ENCODE assay signal across 16 mouse cellular contexts in genomic region chr2:122264690-122265089, GRCm38 (mm10). TPM values are rescaled to one million over a fixed set of nuclear protein-coding genes. Genes with fewer than 3 reads are reported as not detected.
DNase-seq lines count a peak whose midpoint lies in the region; ATAC-seq lines count a peak whose summit lies in the region.
"Had no signal": no experiment of that assay in that cellular context is flagged by ENCODE, and none has a peak within 500 bp of the region (broad histone marks: within the 10 kb centered on the region; RNA-seq: fewer than 3 reads in every experiment).

No protein-coding gene starts in this region.

- peak; percentile 85 for ATAC-seq in midbrain, embryonic 11.5 days (ENCODE audit: low FRiP score)
- no peak for ATAC-seq in megakaryocyte, adult 5-6 weeks (ENCODE audit: poor library complexity, severe bottlenecking)
- no peak for ATAC-seq in cerebellum, adult (ENCODE audit: insufficient number of reproducible peaks, low FRiP score, low TSS enrichment)
- ATAC-seq: liver, postnatal 0 days had no signal

- H3K9ac ChIP-seq in midbrain, embryonic 11.5 days (ENCODE audit: low read length): no peak overlapping the region
- H3K9ac ChIP-seq: liver, postnatal 0 days; stomach, embryonic 15.5 days had no signal

- H3K4me3 ChIP-seq in midbrain, embryonic 11.5 days (ENCODE audit: low read depth, low read length): no peak overlapping the region
- H3K4me3 ChIP-seq: heart, embryonic 10.5 days; stomach, embryonic 15.5 days had no signal

- no peaks in the 10 kb centered on the region for H3K36me3 ChIP-seq in midbrain, embryonic 11.5 days (ENCODE audit: control insufficient read depth, insufficient read depth, low read length)
- H3K36me3 ChIP-seq: stomach, embryonic 15.5 days had no signal

- no peak overlapping the region for H3K4me2 ChIP-seq in midbrain, embryonic 11.5 days
- H3K4me2 ChIP-seq: stomach, embryonic 15.5 days had no signal

- DNase-seq in R1 (ENCODE audit: low read depth, low spot score): peak; percentile 77
- peak; percentile 35 for DNase-seq in embryo, embryonic 11.5 days (ENCODE audit: low read depth, low spot score)
- DNase-seq in forelimb bud, embryonic 11.5 days (ENCODE audit: low read depth, low spot score): peak; percentile 46
- peak; percentile 96 for DNase-seq in midbrain, embryonic 11.5 days (ENCODE audit: low spot score, missing footprints)
- no peak for DNase-seq in right cerebral cortex, postnatal 4 days
- DNase-seq in gastrocnemius, postnatal 10 days: no peak
- DNase-seq: cerebellum, postnatal 25 days; liver, postnatal 0 days had no signal

- H3K4me1 ChIP-seq in midbrain, embryonic 11.5 days (ENCODE audit: control insufficient read depth, insufficient read depth, low read length): peaks cover 7% of the 10 kb centered on the region
- H3K4me1 ChIP-seq: heart, embryonic 10.5 days; stomach, embryonic 15.5 days had no signal

- no peaks in the 10 kb centered on the region for H3K27me3 ChIP-seq in midbrain, embryonic 11.5 days (ENCODE audit: control insufficient read depth, insufficient read depth, low read length)
- H3K27me3 ChIP-seq: stomach, embryonic 15.5 days had no signal

- WGBS in midbrain, embryonic 11.5 days: 34% methylated on average over 3 of the region's 3 CpGs

- H3K9me3 ChIP-seq in midbrain, embryonic 11.5 days (ENCODE audit: control insufficient read depth, low read length): no peaks in the 10 kb centered on the region
- H3K9me3 ChIP-seq: heart, embryonic 10.5 days; stomach, embryonic 15.5 days had no signal

- no peak overlapping the region for H3K27ac ChIP-seq in midbrain, embryonic 11.5 days (ENCODE audit: low read depth, low read length)
- H3K27ac ChIP-seq: heart, embryonic 10.5 days; stomach, embryonic 15.5 days had no signal

RNA-seq across cellular contexts. Expression of gene Sord, which starts 30.1 kb away (rescaled TPM):
- 34.2 and 38.1 TPM in 2 replicates for polyA plus RNA-seq in midbrain, embryonic 11.5 days (2014; fragmentation: Nextera tagmentation; extraction: Ambion mirVana)
- total RNA-seq in megakaryocyte, adult 5-6 weeks (2015): 26.3 and 27.8 TPM in 2 replicates
- total RNA-seq in megakaryocyte, adult 5-6 weeks (2017): 34.9 and 36.1 TPM in 2 replicates
- total RNA-seq in gastrocnemius, postnatal 10 days (2021): 10 to 100 TPM; 16.5 to 19.1 TPM

RNA-seq across cellular contexts. Expression of gene Duox2, which starts 33.6 kb away (rescaled TPM):
- polyA plus RNA-seq in midbrain, embryonic 11.5 days (2014; fragmentation: Nextera tagmentation; extraction: Ambion mirVana): 0.03 TPM in 1 of 2 replicates, not detected in the other
- total RNA-seq in megakaryocyte, adult 5-6 weeks (2015): not detected in 2 replicates
- not detected in 2 replicates for total RNA-seq in megakaryocyte, adult 5-6 weeks (2017)
- under 1 TPM; 0.33 to 0.34 TPM for total RNA-seq in gastrocnemius, postnatal 10 days (2021)
- polyA plus RNA-seq: heart, embryonic 10.5 days had no signal

RNA-seq across cellular contexts. Expression of gene Duoxa2, which starts 34.0 kb away (rescaled TPM):
- not detected in 2 replicates for polyA plus RNA-seq in midbrain, embryonic 11.5 days (2014; fragmentation: Nextera tagmentation; extraction: Ambion mirVana)
- total RNA-seq in megakaryocyte, adult 5-6 weeks (2015): not detected in 2 replicates
- not detected in 2 replicates for total RNA-seq in megakaryocyte, adult 5-6 weeks (2017)
- total RNA-seq in gastrocnemius, postnatal 10 days (2021): not detected
- total RNA-seq: layer of hippocampus, adult 18-20 months; left cerebral cortex, postnatal 14 days had no signal
- polyA plus RNA-seq: frontal cortex, adult 2 months; liver, postnatal 0 days had no signal

RNA-seq across cellular contexts. Expression of gene Duoxa1, which starts 48.8 kb away (rescaled TPM):
- polyA plus RNA-seq in midbrain, embryonic 11.5 days (2014; fragmentation: Nextera tagmentation; extraction: Ambion mirVana): not detected in 2 replicates
- not detected in 2 replicates for total RNA-seq in megakaryocyte, adult 5-6 weeks (2015)
- total RNA-seq in megakaryocyte, adult 5-6 weeks (2017): not detected in 2 replicates
- under 1 TPM; 0.31 to 0.79 TPM for total RNA-seq in gastrocnemius, postnatal 10 days (2021)
- total RNA-seq: left cerebral cortex, postnatal 14 days had no signal
- polyA plus RNA-seq: frontal cortex, adult 2 months; heart, embryonic 10.5 days; intestine, embryonic 14.5 days; liver, postnatal 0 days had no signal

RNA-seq across cellular contexts. Expression of gene Duox1, which starts 50.8 kb away (rescaled TPM):
- polyA plus RNA-seq in midbrain, embryonic 11.5 days (2014; fragmentation: Nextera tagmentation; extraction: Ambion mirVana): 0.04 TPM in 1 of 2 replicates, not detected in the other
- total RNA-seq in megakaryocyte, adult 5-6 weeks (2015): not detected in 2 replicates
- not detected in 2 replicates for total RNA-seq in megakaryocyte, adult 5-6 weeks (2017)
- under 1 TPM; 0.19 to 0.43 TPM for total RNA-seq in gastrocnemius, postnatal 10 days (2021)
- total RNA-seq: layer of hippocampus, adult 18-20 months had no signal
- polyA plus RNA-seq: heart, embryonic 10.5 days; liver, postnatal 0 days had no signal

Comparison
In these comparisons a context has a peak if more than half of its experiments do, and no peak if none do; other contexts are left out.
1. DNase-seq: peak in R1 (single experiment), embryo, embryonic 11.5 days (single experiment), forelimb bud, embryonic 11.5 days (single experiment) and midbrain, embryonic 11.5 days (single experiment); none in right cerebral cortex, postnatal 4 days (single experiment) and gastrocnemius, postnatal 10 days (single experiment).